Mouse (Mus musculus): Measurements from ENCODE around the gene Marc1.

Gene Marc1

GRCm38 (mm10) chr1:184810780-184811575 lies at the start of gene Marc1:
Gene Marc1, minus strand, starts transcription at chr1:184811313.
- DNase-seq (ENCODE audit: extremely low spot score, low spot score), result peak; percentile 32

GRCm38 (mm10) chr1:184860276-184860675 lies 49.2 kb upstream of the Marc1 start:
- DNase-seq (ENCODE audit: extremely low spot score, low spot score), result no peak

GRCm38 (mm10) chr1:184858253-184858652 lies 47.1 kb upstream of the Marc1 start:
- DNase-seq (ENCODE audit: extremely low spot score, low spot score), result no peak

GRCm38 (mm10) chr1:184857216-184857615 lies 46.1 kb upstream of the Marc1 start:
- DNase-seq (ENCODE audit: extremely low spot score, low spot score), result no peak

- no peak for DNase-seq (ENCODE audit: extremely low spot score, low spot score)
Observed at GRCm38 (mm10) chr1:184853922-184854321, 42.8 kb upstream of the Marc1 start.

GRCm38 (mm10) chr1:184853339-184853738 lies 42.2 kb upstream of the Marc1 start:
- peak; percentile 58 for DNase-seq (ENCODE audit: extremely low spot score, low spot score)

- DNase-seq (ENCODE audit: extremely low spot score, low spot score), result peak; percentile 75
Observed at GRCm38 (mm10) chr1:184851741-184852618, 40.9 kb upstream of the Marc1 start.

- DNase-seq (ENCODE audit: extremely low spot score, low spot score), result no peak
Observed at GRCm38 (mm10) chr1:184851166-184851565, 40.1 kb upstream of the Marc1 start.

GRCm38 (mm10) chr1:184846973-184847372 lies 35.9 kb upstream of the Marc1 start:
- no peak for DNase-seq (ENCODE audit: extremely low spot score, low spot score)

GRCm38 (mm10) chr1:184846092-184846750 lies 35.1 kb upstream of the Marc1 start, which contains the start of gene Marc2:
Gene Marc2, minus strand, starts transcription at chr1:184846451.
- no peak for DNase-seq (ENCODE audit: extremely low spot score, low spot score)

- DNase-seq (ENCODE audit: extremely low spot score, low spot score), result peak; percentile 84
Observed at GRCm38 (mm10) chr1:184845111-184846071, 34.3 kb upstream of the Marc1 start.

GRCm38 (mm10) chr1:184844326-184845066 lies 33.4 kb upstream of the Marc1 start:
- DNase-seq (ENCODE audit: extremely low spot score, low spot score), result peak; percentile 19

GRCm38 (mm10) chr1:184837649-184838048 lies 26.5 kb upstream of the Marc1 start:
- DNase-seq (ENCODE audit: extremely low spot score, low spot score), result no peak

- DNase-seq (ENCODE audit: extremely low spot score, low spot score), result no peak
Observed at GRCm38 (mm10) chr1:184836350-184836749, 25.2 kb upstream of the Marc1 start.

GRCm38 (mm10) chr1:184833499-184833898 lies 22.4 kb upstream of the Marc1 start:
- no peak for DNase-seq (ENCODE audit: extremely low spot score, low spot score)

- DNase-seq (ENCODE audit: extremely low spot score, low spot score), result no peak
Observed at GRCm38 (mm10) chr1:184832211-184832610, 21.1 kb upstream of the Marc1 start.

GRCm38 (mm10) chr1:184829897-184830296 lies 18.8 kb upstream of the Marc1 start:
- DNase-seq (ENCODE audit: extremely low spot score, low spot score), result no peak

- no peak for DNase-seq (ENCODE audit: extremely low spot score, low spot score)
Observed at GRCm38 (mm10) chr1:184827175-184827701, 16.1 kb upstream of the Marc1 start.

- peak; percentile 60 for DNase-seq (ENCODE audit: extremely low spot score, low spot score)
Observed at GRCm38 (mm10) chr1:184825093-184825492, 14.0 kb upstream of the Marc1 start.
